Mouse (Mus musculus) forebrain, embryonic 16.5 days (tissue): ENCODE data around the gene Nck1. TPM values are rescaled to one million over a fixed set of nuclear protein-coding genes. Genes with fewer than 3 reads are reported as not detected.
A peak's percentile ranks its signal among the peaks of the same experiment; 100 is the strongest.

Source experiments
- ATAC-seq: fragments of 200-750 bp; cut with Nextera tagmentation; 2 replicates; pipeline ENCODE4 v1.8.0; 2017; ENCODE audit warnings: mild to moderate bottlenecking, moderate library complexity
- H3K27ac ChIP-seq: fragments of 300-500 bp; sonication (generic); 2 replicates; pipeline ENCODE4 v1.5.1; 2014; ENCODE audit warnings: low read length, control low read depth
- H3K27me3 ChIP-seq: fragments of 300-500 bp; sonication (generic); replicated peaks from 2 replicates; pipeline ENCODE4 v1.6.1; 2014; ENCODE audit warnings: low read length; ENCODE audit not compliant: control insufficient read depth, insufficient read depth
- H3K36me3 ChIP-seq: fragments of 300-500 bp; sonication (generic); 2 replicates; pipeline ENCODE4 v1.6.1; 2014; ENCODE audit not compliant: control insufficient read depth, insufficient read depth
- H3K4me1 ChIP-seq: fragments of 300-500 bp; sonication (generic); replicated peaks from 2 replicates; pipeline ENCODE4 v1.6.1; 2014; ENCODE audit warnings: low read length; ENCODE audit not compliant: control insufficient read depth, insufficient read depth
- H3K4me2 ChIP-seq: fragments of 300-500 bp; sonication (generic); 2 replicates; pipeline ENCODE4 v1.6.1; 2014; ENCODE audit warnings: mild to moderate bottlenecking, low read length, control low read depth
- H3K4me3 ChIP-seq: fragments of 300-500 bp; sonication (generic); replicated peaks from 2 replicates; pipeline ENCODE4 v1.5.1; 2014; ENCODE audit warnings: mild to moderate bottlenecking, low read length, control low read depth
- H3K9ac ChIP-seq: fragments of 300-500 bp; sonication (generic); replicated peaks from 2 replicates; pipeline ENCODE4 v1.6.1; 2014; ENCODE audit warnings: low read depth, low read length, control low read depth
- H3K9me3 ChIP-seq: fragments of 300-500 bp; sonication (generic); 2 replicates; pipeline ENCODE4 v1.6.1; 2016; ENCODE audit warnings: low read length; ENCODE audit not compliant: control insufficient read depth
- WGBS: fragments of 180-500 bp; shearing (Covaris S2); extraction: QIAGEN DNeasy Blood & Tissue Kit; methylation state at CpG from one replicate; pipeline ENCODE4 v1.1.7; 2014; 5-methylcytosine and 5-hydroxymethylcytosine counted together
- polyA plus RNA-seq: library from polyadenylated mRNA; unstranded; fragments of >200 nt; fragmentation: Nextera tagmentation; extraction: Ambion mirVana; gene quantifications from 2 replicates; pipeline ENCODE4 v1.2.1, GENCODE M21; 2015

Gene Nck1
- 44.8 and 47.3 TPM in 2 replicates for polyA plus RNA-seq

GRCm38 (mm10) chr9:100545715-100546593, at the start of gene Nck1:
Nck1 (minus strand) TSS chr9:100546134.
- peak within 1 kb of the TSS; percentile 85 for H3K27ac ChIP-seq
- peaks cover 6% of the 10 kb centered on the region; the same call in 1 of the 2 replicates for H3K9me3 ChIP-seq
- peak; percentile 100 for ATAC-seq
- peaks cover 16% of the 10 kb centered on the region for H3K4me1 ChIP-seq
- H3K4me2 ChIP-seq, result peak within 1 kb of the TSS; percentile 64
- H3K27me3 ChIP-seq, result no peaks in the 10 kb centered on the region
- no peaks in the 10 kb centered on the region for H3K36me3 ChIP-seq
- H3K4me3 ChIP-seq, result peak within 1 kb of the TSS; percentile 94
- H3K9ac ChIP-seq, result peak within 1 kb of the TSS; percentile 90
- WGBS, result under 1% methylated on average over 75 of the region's 93 CpGs

- H3K4me1 ChIP-seq, result no peaks in the 10 kb centered on the region
- H3K4me2 ChIP-seq, result no peak overlapping the region
- no peak overlapping the region for H3K27ac ChIP-seq
- H3K27me3 ChIP-seq, result no peaks in the 10 kb centered on the region
- no peak overlapping the region for H3K9ac ChIP-seq
- H3K4me3 ChIP-seq, result no peak overlapping the region
- 66% methylated on average over 4 of the region's 4 CpGs for WGBS
- no peak for ATAC-seq
- peaks cover 3% of the 10 kb centered on the region; the same call in 1 of the 2 replicates for H3K9me3 ChIP-seq
- H3K36me3 ChIP-seq, result no peaks in the 10 kb centered on the region
Observed at GRCm38 (mm10) chr9:100590462-100590861, 44.5 kb upstream of the Nck1 start.

GRCm38 (mm10) chr9:100584031-100584430, 38.1 kb upstream of the Nck1 start:
- WGBS, result 91% methylated on average over 4 of the region's 4 CpGs
- ATAC-seq, result no peak

DNA sequence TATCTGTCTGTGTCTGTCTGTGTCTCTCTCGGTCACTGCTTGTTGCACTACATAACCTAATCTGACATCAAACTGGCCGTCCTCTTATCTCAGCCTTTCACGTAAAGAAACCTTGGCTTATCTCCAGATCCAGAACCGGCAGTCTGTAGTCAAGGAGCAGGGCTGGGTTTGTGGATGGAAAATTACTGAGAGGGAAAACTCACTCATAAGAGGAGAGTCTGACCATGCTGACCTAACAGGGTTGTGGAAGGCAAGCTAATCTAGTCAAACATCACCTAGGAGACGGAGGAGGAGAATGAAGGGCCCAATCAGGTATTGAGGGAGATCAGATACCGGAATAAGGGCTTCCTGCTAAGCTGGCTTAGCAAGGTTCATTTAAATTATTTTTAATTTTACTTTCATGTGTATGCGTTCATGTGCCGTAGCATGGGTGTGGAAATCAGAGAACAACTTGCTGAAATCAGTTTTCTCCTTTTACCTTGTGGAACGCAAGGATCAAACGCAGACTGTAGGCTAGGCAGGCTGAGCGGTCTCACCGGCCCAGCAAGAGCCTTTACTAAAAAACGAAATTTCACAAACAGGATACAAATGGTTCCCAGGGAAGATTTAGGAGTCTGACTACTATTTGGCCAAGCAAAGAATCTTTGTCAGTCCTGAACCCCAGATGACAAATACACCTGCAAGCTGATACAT, 37.1 kb upstream of the Nck1 start:
- no peak for ATAC-seq
- no peak overlapping the region for H3K4me2 ChIP-seq
- H3K36me3 ChIP-seq, result no peaks in the 10 kb centered on the region
- H3K4me1 ChIP-seq, result peaks cover 14% of the 10 kb centered on the region
- no peak overlapping the region for H3K4me3 ChIP-seq
- H3K9me3 ChIP-seq, result no peaks in the 10 kb centered on the region
- WGBS, result 48% methylated on average over 13 of the region's 13 CpGs
- H3K27me3 ChIP-seq, result peaks cover 2% of the 10 kb centered on the region; the same call in 1 of the 2 replicates
- H3K27ac ChIP-seq, result no peak overlapping the region
- H3K9ac ChIP-seq, result no peak overlapping the region

More at GRCm38 (mm10) chr9:100584031-100584430, 38.1 kb upstream of the Nck1 start:
- Histone ChIP-seq H3K4me2 (no peak overlapping the region), H3K4me3 (no peak overlapping the region), H3K4me1 (peaks cover 14% of the 10 kb centered on the region), H3K27ac (no peak overlapping the region), H3K36me3 (no peaks in the 10 kb centered on the region), H3K27me3 (peaks cover 2% of the 10 kb centered on the region; the same call in 1 of the 2 replicates), H3K9me3 (no peaks in the 10 kb centered on the region), H3K9ac (no peak overlapping the region)

DNA sequence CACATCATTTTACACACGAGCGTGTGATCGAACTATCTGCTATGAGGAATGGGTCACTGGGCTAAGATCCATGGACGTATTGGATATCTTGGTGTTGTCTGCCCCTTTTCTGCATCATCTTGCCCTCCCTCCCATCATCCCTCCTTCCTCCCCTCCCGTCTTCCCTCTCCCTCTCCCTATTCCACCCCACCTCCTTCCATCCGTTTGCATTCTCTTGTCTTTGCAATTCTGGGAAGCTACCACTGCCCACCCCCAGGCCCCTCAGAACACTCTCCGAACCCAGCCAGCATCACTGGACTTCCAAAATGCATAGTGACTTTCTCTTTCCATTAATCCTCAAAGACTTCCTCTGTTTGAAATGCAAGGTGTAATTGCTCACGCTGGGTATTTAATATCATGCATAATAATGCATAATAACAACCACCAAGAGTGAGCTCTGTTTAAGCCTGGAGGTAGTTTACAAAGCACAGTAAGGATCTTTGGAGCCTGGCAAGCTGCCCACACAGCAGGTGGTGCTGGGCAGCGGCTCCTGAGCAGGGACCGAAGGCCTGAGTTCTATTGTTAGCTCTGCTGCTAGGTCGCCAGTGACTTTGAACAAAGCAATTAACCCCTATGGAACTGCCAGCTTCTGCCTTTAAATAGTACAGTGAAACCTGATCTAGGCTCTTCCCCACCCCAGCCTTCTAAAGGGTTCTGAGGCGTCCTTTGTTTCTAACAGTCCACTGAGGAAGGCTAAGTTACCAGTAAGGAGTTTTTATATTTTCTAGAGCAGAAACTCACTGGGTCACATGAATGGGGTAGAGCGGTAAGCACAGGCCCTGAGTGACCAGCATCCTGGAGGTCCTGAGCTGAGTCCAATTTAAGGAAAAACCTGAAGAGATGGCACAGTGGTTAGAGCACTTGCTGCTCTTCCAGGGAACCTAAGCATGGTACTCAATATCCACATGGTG, 35.9 kb upstream of the Nck1 start:
- no peak overlapping the region; the same call in 1 of the 2 replicates for H3K27ac ChIP-seq
- H3K27me3 ChIP-seq, result peaks cover 2% of the 10 kb centered on the region; the same call in 1 of the 2 replicates
- no peak overlapping the region for H3K9ac ChIP-seq
- H3K4me3 ChIP-seq, result no peak overlapping the region
- H3K4me2 ChIP-seq, result no peak overlapping the region
- H3K9me3 ChIP-seq, result no peaks in the 10 kb centered on the region
- H3K36me3 ChIP-seq, result no peaks in the 10 kb centered on the region
- WGBS, result 20% methylated on average over 13 of the region's 13 CpGs
- H3K4me1 ChIP-seq, result peaks cover 14% of the 10 kb centered on the region
- peak; percentile 49 for ATAC-seq

DNA sequence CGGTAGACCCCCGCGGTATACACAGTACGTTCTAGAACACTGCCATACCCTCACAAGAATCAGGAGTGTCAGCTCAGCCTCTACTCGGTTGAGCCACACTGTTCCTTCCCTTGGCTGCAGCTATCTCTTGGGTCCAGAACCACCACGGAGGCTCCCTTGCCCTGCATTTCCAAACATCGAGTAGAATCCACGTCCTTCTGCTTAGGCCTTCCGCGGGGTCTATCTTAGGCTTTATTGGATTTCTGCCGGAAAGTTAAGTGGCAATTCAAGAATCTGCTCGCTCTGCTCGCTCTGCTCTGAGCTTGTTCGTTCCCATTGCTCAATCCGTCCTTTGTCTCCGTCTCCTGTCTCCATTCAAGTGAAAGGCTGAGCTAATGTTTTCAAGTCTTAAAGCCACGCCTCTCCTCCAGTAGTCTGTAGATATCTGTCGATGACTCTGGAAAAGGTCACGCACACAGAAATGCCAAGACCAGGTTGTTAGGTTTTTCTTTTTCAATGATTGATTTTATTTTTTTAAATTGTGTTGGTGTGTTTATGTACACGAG, 34.3 kb upstream of the Nck1 start:
- H3K27ac ChIP-seq, result no peak overlapping the region
- H3K4me2 ChIP-seq, result no peak overlapping the region
- H3K4me3 ChIP-seq, result no peak overlapping the region

GRCm38 (mm10) chr9:100573942-100574341, 28.0 kb upstream of the Nck1 start:
- Histone ChIP-seq H3K9ac (no peak overlapping the region), H3K36me3 (no peaks in the 10 kb centered on the region), H3K4me2 (no peak overlapping the region), H3K27me3 (peaks cover 2% of the 10 kb centered on the region), H3K9me3 (no peaks in the 10 kb centered on the region), H3K27ac (no peak overlapping the region), H3K4me1 (peaks cover 17% of the 10 kb centered on the region), H3K4me3 (no peak overlapping the region)
- no peak for ATAC-seq
- 36% methylated on average over 5 of the region's 5 CpGs for WGBS

More for the DNA sequence above, 34.3 kb upstream of the Nck1 start:
- 0 out of 2 replicates have a peak, but pooled peaks have one; percentile 20 for ATAC-seq
- Histone ChIP-seq H3K9me3 (no peaks in the 10 kb centered on the region), H3K4me1 (peaks cover 14% of the 10 kb centered on the region), H3K36me3 (no peaks in the 10 kb centered on the region), H3K27me3 (peaks cover 2% of the 10 kb centered on the region; the same call in 1 of the 2 replicates), H3K9ac (no peak overlapping the region)
- 27% methylated on average over 20 of the region's 20 CpGs for WGBS

- Histone ChIP-seq H3K4me2 (no peak overlapping the region), H3K36me3 (no peaks in the 10 kb centered on the region), H3K27ac (no peak overlapping the region), H3K4me3 (no peak overlapping the region), H3K27me3 (peaks cover 2% of the 10 kb centered on the region), H3K9ac (no peak overlapping the region), H3K9me3 (no peaks in the 10 kb centered on the region), H3K4me1 (peaks cover 17% of the 10 kb centered on the region)
- 71% methylated on average over 2 of the region's 2 CpGs for WGBS
- ATAC-seq, result no peak
Observed at GRCm38 (mm10) chr9:100573300-100573699, 27.4 kb upstream of the Nck1 start.
